Mouse (Mus musculus) layer of hippocampus, adult 9-10 months (tissue): ENCODE measurements around the gene Msrb1.
"Not testable (repeated sequence)": the region's sequence is repeated elsewhere in the genome, so short reads cannot be mapped to it uniquely, and the experiment has no call there.

ENCODE experiments used
- DNase-seq: peaks from one replicate; pipeline ENCODE4 v3.0.0; 2022; ENCODE audit warnings: low spot score

Gene Msrb1

DNA sequence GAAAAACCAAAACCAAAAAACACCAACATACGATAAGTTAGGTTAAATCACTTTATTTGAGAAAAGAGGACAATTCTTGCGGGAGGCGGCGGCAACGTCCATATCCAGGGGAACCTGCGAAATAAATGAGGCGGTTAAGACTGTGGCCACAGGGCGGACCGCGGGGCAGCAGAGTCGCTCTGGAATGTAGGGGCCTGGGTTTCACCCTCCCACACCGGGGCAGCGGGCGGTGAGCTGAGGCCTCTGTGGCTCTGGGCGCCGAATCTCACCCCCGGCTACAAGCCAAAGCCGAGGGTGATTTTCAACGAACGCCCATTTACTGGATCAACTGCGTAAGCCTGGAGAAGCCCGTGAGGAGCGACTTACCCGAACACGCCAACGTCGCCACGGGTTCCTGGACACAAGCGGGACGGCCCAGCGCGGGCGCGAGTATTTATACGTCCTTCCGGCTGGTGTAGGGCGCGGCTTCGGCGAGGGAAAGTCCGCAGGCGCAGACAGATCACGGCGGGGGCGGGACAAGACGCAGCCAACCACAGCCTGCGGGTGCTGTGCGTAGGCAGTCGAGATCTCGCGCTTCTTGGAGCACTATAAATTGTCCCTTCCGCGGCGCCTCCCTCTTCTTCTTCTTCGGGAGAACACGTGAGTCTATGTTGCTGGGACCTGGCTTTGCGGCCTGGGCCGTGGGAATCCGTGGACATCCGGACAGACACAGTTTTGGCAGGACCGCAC, 16.8 kb upstream of the Msrb1 start:
- DNase-seq, result peak; percentile 94

- not testable (repeated sequence) for DNase-seq
Measured at GRCm38 (mm10) chr17:24720616-24721015, 15.8 kb upstream of the Msrb1 start.

DNA sequence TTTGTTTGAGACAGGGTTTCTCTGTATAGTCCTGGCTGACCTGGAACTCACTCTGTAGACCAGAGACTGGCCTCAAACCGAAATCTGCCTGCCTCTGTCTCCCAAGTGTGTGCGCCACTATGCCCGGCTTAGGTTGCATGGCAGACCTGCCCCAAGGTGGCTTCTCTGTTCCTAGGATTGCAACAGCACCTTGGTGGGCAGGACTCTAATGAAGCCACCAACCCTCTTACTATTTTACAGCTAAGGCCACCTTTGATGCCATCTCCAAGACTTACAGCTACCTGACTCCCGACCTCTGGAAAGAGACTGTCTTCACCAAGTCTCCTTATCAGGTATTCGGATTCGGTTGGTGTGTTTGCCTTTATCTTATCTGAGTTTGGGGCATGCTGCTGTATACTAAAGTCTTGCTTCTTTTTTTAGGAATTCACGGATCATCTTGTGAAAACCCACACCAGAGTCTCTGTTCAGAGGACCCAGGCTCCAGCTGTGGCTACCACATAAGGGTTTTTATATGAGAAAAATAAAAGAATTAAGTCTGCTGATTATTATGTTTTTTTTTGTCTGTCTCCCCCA, 15.0 kb upstream of the Msrb1 start:
- DNase-seq, result not testable (repeated sequence)

- DNase-seq, result no peak
Measured at GRCm38 (mm10) chr17:24722220-24722924, 14.1 kb upstream of the Msrb1 start.

DNA sequence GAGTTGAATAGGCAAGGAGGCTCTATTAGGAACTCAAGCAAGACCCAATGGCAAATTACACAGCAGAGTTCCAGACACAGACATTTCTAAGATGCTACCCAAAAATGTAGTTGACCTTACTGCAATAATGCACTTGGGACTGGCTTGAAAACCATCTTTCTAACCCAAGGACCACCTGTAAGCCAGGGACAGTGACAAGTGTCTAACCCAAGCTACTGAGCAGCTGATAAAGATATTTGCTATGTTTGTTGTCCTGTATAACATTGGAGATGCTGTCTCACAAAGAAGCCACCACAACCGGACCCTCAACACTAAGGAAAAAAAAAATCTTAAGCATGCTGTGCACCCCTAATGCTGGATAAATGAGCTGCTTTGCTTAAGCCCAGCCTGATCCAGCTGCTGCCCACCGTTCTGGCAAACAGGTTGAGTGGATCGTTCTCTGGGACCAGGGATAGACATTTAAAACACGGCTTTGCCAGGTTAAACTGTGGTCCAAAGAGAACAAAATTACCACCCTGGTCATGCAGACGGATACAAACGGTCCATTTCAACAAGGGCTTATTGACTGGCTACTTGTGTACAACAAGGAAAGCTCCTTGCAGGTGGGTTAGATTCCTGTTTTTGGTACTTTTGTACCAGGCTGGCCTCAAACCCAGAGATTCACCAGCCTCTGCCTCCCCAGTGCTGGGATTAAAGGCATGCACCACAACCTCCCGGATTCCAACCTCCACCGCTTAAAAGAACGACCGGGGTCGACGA, 13.1 kb upstream of the Msrb1 start:
- no peak for DNase-seq

DNA sequence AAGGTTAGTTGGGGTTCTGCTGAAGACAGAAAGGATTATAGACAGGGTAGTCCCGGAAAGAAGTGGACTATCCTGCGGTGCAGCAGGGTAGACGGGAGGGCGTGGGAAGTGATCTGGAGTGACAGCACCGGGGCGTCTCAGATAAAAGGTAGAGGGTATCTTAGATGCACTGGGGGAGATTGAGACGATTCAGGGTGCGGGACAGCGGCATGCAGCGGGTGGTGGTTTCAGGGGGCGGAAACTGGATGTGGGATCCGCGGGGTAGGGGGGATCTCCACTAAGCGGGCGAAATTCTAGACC, 12.6 kb upstream of the Msrb1 start:
- DNase-seq, result no peak

GRCm38 (mm10) chr17:24724184-24724583, 12.3 kb upstream of the Msrb1 start, which contains the start of gene Ndufb10:
TSS of gene Ndufb10 (minus strand) at chr17:24724478.
- DNase-seq, result peak; percentile 93

DNA sequence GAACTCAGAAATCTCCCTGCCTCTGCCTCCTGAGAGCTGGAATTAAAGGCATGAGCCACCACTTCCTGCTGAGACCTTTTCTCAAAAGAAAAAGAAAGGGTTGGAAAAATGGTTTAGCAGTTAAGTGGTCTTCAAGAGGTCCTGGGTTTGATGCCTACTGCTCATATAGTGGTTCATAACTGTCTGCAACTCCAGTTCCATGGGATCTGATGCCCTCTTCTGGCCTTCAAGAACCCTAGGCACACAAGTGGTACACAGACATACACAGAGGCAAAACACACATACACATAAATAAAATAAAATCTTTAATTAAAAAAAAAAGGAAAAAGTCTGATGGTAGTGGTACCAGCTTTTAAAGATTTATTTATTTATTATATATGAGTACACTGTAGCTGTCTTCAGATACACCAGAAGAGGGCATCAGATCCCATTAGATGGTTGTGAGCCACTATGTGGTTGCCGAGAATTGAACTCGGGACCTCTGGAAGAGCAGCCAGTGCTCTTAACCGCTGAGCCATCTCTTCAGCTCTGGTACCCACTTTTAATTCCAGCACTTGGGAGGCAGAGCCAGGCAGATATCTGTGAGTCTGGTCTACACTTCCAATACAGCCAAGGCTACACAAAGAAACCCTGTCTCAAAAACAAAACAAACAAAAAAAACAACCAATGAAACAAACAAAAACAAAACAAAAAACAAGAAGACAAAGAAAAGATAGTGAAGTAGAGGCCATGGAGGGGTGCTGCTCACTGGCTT, 10.6 kb upstream of the Msrb1 start:
- DNase-seq, result no peak

GRCm38 (mm10) chr17:24727618-24728017, 8.8 kb upstream of the Msrb1 start, which contains the start of gene Rpl3l:
TSS of gene Rpl3l (plus strand) at chr17:24727820.
- DNase-seq, result no peak

GRCm38 (mm10) chr17:24728184-24728583, 8.3 kb upstream of the Msrb1 start:
- no peak for DNase-seq

GRCm38 (mm10) chr17:24729067-24729466, 7.4 kb upstream of the Msrb1 start:
- no peak for DNase-seq

GRCm38 (mm10) chr17:24730787-24731186, 5.7 kb upstream of the Msrb1 start:
- DNase-seq, result no peak

- DNase-seq, result no peak
Measured at GRCm38 (mm10) chr17:24732233-24732935, 4.1 kb upstream of the Msrb1 start.

GRCm38 (mm10) chr17:24733434-24734050, 2.9 kb upstream of the Msrb1 start:
- DNase-seq, result no peak

DNA sequence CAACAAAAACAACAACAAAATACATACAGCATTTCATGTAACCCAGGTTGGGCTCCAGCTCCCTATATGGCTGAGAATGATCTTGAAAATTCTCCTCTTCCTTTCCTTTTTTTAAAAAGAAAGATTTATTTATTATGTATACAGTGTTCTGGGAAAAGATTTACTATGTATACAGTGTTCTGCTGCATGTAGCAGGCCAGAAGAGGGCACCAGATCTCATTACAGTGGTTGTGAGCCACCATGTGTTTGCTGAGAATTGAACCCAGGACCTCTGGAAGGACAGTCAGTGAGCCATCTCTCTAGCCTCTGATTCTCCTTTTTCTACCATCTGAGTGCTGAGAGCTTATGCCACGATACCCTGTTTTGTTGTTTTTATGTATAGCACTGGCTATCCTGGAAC, 1.9 kb upstream of the Msrb1 start:
- no peak for DNase-seq

DNA sequence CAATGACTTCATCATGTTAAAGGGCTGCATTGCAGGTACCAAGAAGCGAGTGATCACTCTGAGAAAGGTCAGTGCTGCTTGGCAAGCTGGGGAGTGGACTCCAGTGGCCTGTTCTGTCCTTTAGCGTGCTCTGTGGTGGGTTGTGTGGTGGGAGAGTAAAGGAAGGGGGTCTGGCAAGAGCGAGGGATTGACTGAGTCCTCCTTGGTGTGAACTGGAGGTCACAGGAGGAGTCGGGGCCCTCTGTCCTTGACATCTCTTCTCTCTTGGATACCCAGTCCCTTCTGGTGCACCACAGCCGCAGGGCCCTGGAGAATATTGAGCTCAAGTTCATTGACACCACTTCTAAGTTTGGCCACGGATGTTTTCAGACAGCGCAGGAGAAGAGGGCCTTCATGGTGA, 996 bp upstream of the Msrb1 start:
- no peak for DNase-seq

- DNase-seq, result no peak
Measured at GRCm38 (mm10) chr17:24737135-24737810, 831 bp downstream of the Msrb1 start.

GRCm38 (mm10) chr17:24738238-24738637, 1.8 kb downstream of the Msrb1 start:
- DNase-seq, result no peak

GRCm38 (mm10) chr17:24739926-24740325, 3.5 kb downstream of the Msrb1 start:
- DNase-seq, result no peak

DNA sequence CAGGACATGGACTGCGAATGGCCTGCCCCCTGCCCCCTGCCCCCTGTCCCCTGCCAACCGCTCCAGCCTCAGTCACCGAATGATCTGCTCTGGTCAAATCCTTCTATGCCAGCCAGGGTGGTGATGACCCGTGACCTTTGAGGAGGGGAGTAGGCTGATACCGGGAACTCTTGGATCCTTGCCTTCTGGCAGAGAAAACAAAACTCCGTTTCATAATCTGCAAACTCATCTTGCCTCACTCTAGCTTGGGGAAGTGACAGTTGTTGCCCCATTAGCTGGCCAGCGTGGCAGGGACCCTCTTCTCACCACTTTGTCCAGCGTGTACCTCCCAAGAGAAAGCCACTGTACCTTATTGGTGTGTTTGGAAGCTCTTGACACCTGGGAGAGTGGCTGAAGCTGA, 5.9 kb downstream of the Msrb1 start:
- no peak for DNase-seq
